Mouse (Mus musculus) spleen, adult 2 months (tissue): ENCODE measurements around the gene Ndfip2.

Experiments used
- CTCF ChIP-seq: fragments of 200-500 bp; IDR thresholded peaks from 2 replicates; pipeline ENCODE4 v1.5.1; 2011; ENCODE audit warnings: mild to moderate bottlenecking, inconsistent platforms; ENCODE audit not compliant: insufficient read depth, insufficient read length, insufficient replicate concordance; ENCODE audit errors: extremely low read depth
- POLR2A ChIP-seq: fragments of 200-500 bp; IDR thresholded peaks from 2 replicates; pipeline ENCODE4 v1.6.1; 2011; ENCODE audit warnings: low read depth, low read length, inconsistent platforms

DNA sequence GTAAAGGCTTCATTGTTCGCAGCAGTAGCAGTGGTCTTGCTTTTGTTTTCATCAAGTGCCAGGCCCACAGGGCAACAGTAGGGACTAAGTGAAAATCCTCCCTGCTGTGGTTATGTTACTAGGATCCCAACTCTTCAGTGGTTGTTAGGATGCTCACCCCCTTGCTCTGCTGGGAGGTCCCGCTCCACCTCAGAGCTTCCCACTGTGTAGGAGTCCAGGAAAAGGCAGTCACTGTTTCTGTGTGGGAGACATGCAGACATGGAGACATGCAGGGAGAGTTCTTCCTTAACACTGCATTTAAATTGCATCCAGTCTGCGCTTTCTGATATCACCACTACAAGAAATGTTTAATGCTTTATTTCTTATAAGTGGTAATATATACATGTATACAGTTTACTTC lies 35.4 kb downstream of the Ndfip2 start:
- TF ChIP-seq CTCF (no peak), POLR2A (no peak)
